Mouse (Mus musculus): ENCODE data around the gene Nkain1. TPM values are rescaled to one million over a fixed set of nuclear protein-coding genes. Genes with fewer than 3 reads are reported as not detected.

Gene Nkain1
- total and polyA plus RNA-seq, 3 experiments, result not detected

DNA sequence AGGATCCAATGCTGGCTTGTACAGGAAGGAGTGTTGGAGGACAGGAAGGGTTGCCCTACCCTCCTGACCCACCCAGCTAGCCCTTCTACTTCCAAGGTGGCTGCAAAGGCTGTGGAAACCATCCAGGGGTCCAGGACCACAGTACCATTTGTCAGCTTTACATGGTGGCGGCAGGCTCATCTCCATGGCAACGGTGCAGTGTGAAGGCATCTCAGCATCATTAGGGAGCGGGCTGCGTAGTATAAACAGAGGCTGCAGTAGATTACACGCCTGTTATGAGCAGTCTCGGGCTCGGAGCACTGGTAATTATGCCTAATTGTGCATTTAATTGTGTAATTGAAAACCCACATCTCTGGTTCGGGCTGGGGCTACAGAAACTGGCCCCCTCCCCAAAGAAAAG lies 10.2 kb downstream of the Nkain1 start:
- no peak for ATAC-seq (ENCODE audit: extremely low read depth, insufficient number of reproducible peaks, low FRiP score, poor library complexity, severe bottlenecking)
- H3K4me1 ChIP-seq (ENCODE audit: insufficient read depth, low read depth, low read length), result no peaks in the 10 kb centered on the region
- no peak for TF ChIP-seq CTCF (IDR thresholded peaks at IDR 0.05; ENCODE audit: low read depth, low read length)
- TF ChIP-seq GATA2 (IDR thresholded peaks at IDR 0.05; ENCODE audit: borderline replicate concordance, low read depth, low read length), result no peak
- no peak for TF ChIP-seq GATA1 (IDR thresholded peaks at IDR 0.05; ENCODE audit: borderline replicate concordance, low read length)
- no peak for TF ChIP-seq POLR2AphosphoS5 (IDR thresholded peaks at IDR 0.05; ENCODE audit: insufficient replicate concordance, low read depth, low read length)
- H3K27me3 ChIP-seq (ENCODE audit: insufficient read depth, low read length), result peaks cover 37% of the 10 kb centered on the region
- H3K4me3 ChIP-seq (ENCODE audit: low read depth, low read length), result no peak overlapping the region
- H3K36me3 ChIP-seq (replicated peaks), result no peaks in the 10 kb centered on the region
- no peaks in the 10 kb centered on the region for H3K9me3 ChIP-seq (replicated peaks)
- DNase-seq (ENCODE audit: low spot score), result no peak

- no peak for ATAC-seq (ENCODE audit: extremely low read depth, insufficient number of reproducible peaks, low FRiP score, poor library complexity, severe bottlenecking)
- Histone ChIP-seq H3K4me3 (ENCODE audit: low read depth, low read length) (no peak overlapping the region), H3K4me1 (ENCODE audit: insufficient read depth, low read depth, low read length) (no peaks in the 10 kb centered on the region), H3K27me3 (ENCODE audit: insufficient read depth, low read length) (peaks cover 37% of the 10 kb centered on the region), H3K9me3 (replicated peaks) (no peaks in the 10 kb centered on the region), H3K36me3 (replicated peaks) (no peaks in the 10 kb centered on the region)
- DNase-seq (ENCODE audit: low spot score), result no peak
- TF ChIP-seq POLR2AphosphoS5 (IDR thresholded peaks at IDR 0.05; ENCODE audit: insufficient replicate concordance, low read depth, low read length) (no peak), CTCF (IDR thresholded peaks at IDR 0.05; ENCODE audit: low read depth, low read length) (no peak), GATA1 (IDR thresholded peaks at IDR 0.05; ENCODE audit: borderline replicate concordance, low read length) (no peak), TAL1 (conservative IDR thresholded peaks at IDR 0.05; ENCODE audit: low read depth, low read length) (no peak), GATA2 (IDR thresholded peaks at IDR 0.05; ENCODE audit: borderline replicate concordance, low read depth, low read length) (no peak)
Measured at GRCm38 (mm10) chr4:130563260-130563756, 10.7 kb downstream of the Nkain1 start.

DNA sequence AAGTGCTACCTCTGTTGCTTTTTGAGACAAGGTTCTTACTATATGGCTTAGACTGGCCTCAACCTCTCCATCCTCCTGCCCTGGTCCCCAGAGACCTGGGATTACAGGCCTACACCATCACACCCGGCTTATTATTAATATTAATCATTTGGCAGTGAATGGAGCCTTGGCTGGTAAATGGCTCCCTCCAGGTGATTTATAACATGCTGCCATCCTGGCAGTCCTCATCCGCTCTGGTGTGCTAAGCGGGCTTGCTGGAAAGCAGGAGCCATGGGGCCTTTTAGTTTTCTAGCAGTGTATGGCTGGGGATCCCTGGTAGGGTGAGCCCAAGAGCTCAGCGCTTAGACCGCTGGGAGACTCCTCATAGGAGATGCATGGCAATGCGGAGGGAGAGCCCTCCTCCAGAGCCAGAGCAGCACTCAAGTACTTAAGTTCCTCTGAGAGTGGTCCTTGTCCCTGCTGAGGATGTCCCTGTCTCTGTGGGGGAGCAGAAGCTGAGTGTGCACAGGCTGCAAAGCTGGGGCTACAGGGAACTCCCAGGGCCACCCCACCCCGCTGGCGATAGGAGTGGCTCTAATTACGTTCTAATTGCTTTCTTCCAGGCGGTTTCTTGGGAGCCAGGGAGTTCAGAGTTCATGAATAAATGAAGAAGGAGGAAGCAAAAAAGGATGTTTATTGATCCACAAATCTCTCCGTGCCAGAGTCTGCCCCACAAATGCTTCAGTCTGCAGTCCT lies 13.2 kb downstream of the Nkain1 start:
- no peaks in the 10 kb centered on the region for H3K9me3 ChIP-seq (replicated peaks)
- H3K4me3 ChIP-seq (ENCODE audit: low read depth, low read length), result no peak overlapping the region
- no peak for TF ChIP-seq GATA1 (IDR thresholded peaks at IDR 0.05; ENCODE audit: borderline replicate concordance, low read length)
- TF ChIP-seq GATA2 (IDR thresholded peaks at IDR 0.05; ENCODE audit: borderline replicate concordance, low read depth, low read length), result no peak
- no peak for TF ChIP-seq POLR2AphosphoS5 (IDR thresholded peaks at IDR 0.05; ENCODE audit: insufficient replicate concordance, low read depth, low read length)
- no peak for TF ChIP-seq TAL1 (conservative IDR thresholded peaks at IDR 0.05; ENCODE audit: low read depth, low read length)
- TF ChIP-seq CTCF (IDR thresholded peaks at IDR 0.05; ENCODE audit: low read depth, low read length), result no peak
- no peaks in the 10 kb centered on the region for H3K36me3 ChIP-seq (replicated peaks)
- no peak for ATAC-seq (ENCODE audit: extremely low read depth, insufficient number of reproducible peaks, low FRiP score, poor library complexity, severe bottlenecking)
- no peaks in the 10 kb centered on the region for H3K4me1 ChIP-seq (ENCODE audit: insufficient read depth, low read depth, low read length)
- DNase-seq (ENCODE audit: low spot score), result no peak
- peaks cover 40% of the 10 kb centered on the region for H3K27me3 ChIP-seq (ENCODE audit: insufficient read depth, low read length)

GRCm38 (mm10) chr4:130559220-130559619 lies 14.8 kb downstream of the Nkain1 start:
- Histone ChIP-seq H3K4me1 (ENCODE audit: insufficient read depth, low read depth, low read length) (no peaks in the 10 kb centered on the region), H3K9me3 (replicated peaks) (no peaks in the 10 kb centered on the region), H3K27me3 (ENCODE audit: insufficient read depth, low read length) (peaks cover 38% of the 10 kb centered on the region), H3K4me3 (ENCODE audit: low read depth, low read length) (no peak overlapping the region), H3K36me3 (replicated peaks) (no peaks in the 10 kb centered on the region)
- ATAC-seq (ENCODE audit: extremely low read depth, insufficient number of reproducible peaks, low FRiP score, poor library complexity, severe bottlenecking), result no peak
- TF ChIP-seq GATA2 (IDR thresholded peaks at IDR 0.05; ENCODE audit: borderline replicate concordance, low read depth, low read length) (no peak), GATA1 (IDR thresholded peaks at IDR 0.05; ENCODE audit: borderline replicate concordance, low read length) (no peak), POLR2AphosphoS5 (IDR thresholded peaks at IDR 0.05; ENCODE audit: insufficient replicate concordance, low read depth, low read length) (no peak), TAL1 (conservative IDR thresholded peaks at IDR 0.05; ENCODE audit: low read depth, low read length) (no peak)
- no peak for DNase-seq (ENCODE audit: low spot score)

DNA sequence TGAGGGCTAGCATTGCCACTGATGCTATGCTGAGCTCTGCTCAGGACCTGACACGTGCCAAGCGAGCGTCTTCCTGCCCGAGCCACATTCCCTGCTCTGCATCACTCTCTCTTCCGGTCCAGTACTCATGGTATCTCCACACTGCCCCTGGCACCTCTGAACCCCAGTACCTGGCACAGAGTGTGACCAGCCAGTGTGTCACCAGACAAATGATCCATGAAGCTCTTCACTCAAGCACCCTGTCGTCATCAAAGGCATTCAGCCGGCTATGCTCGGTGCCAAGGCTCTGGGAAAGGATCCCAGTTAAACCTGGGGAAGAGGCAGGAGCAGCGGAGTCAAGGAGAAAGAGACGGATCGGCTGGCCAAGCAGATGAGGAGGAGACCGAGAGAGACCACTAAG lies 16.1 kb downstream of the Nkain1 start:
- Histone ChIP-seq H3K27me3 (ENCODE audit: insufficient read depth, low read length) (peaks cover 30% of the 10 kb centered on the region), H3K4me3 (ENCODE audit: low read depth, low read length) (no peak overlapping the region), H3K4me1 (ENCODE audit: insufficient read depth, low read depth, low read length) (no peaks in the 10 kb centered on the region), H3K9me3 (replicated peaks) (no peaks in the 10 kb centered on the region), H3K36me3 (replicated peaks) (no peaks in the 10 kb centered on the region)
- no peak for TF ChIP-seq GATA1 (IDR thresholded peaks at IDR 0.05; ENCODE audit: borderline replicate concordance, low read length)
- ATAC-seq (ENCODE audit: extremely low read depth, insufficient number of reproducible peaks, low FRiP score, poor library complexity, severe bottlenecking) (no peak), DNase-seq (ENCODE audit: low spot score) (no peak)

GRCm38 (mm10) chr4:130556992-130557391 lies 17.0 kb downstream of the Nkain1 start:
- H3K27me3 ChIP-seq (ENCODE audit: insufficient read depth, low read length), result peaks cover 34% of the 10 kb centered on the region
- no peak for TF ChIP-seq GATA1 (IDR thresholded peaks at IDR 0.05; ENCODE audit: borderline replicate concordance, low read length)
- no peak for TF ChIP-seq TAL1 (conservative IDR thresholded peaks at IDR 0.05; ENCODE audit: low read depth, low read length)
- no peak for TF ChIP-seq GATA2 (IDR thresholded peaks at IDR 0.05; ENCODE audit: borderline replicate concordance, low read depth, low read length)
- no peak for TF ChIP-seq CTCF (IDR thresholded peaks at IDR 0.05; ENCODE audit: low read depth, low read length)
- TF ChIP-seq POLR2AphosphoS5 (IDR thresholded peaks at IDR 0.05; ENCODE audit: insufficient replicate concordance, low read depth, low read length), result no peak
- ATAC-seq (ENCODE audit: extremely low read depth, insufficient number of reproducible peaks, low FRiP score, poor library complexity, severe bottlenecking) (no peak), DNase-seq (ENCODE audit: low spot score) (no peak)
- no peaks in the 10 kb centered on the region for H3K36me3 ChIP-seq (replicated peaks)
- H3K4me3 ChIP-seq (ENCODE audit: low read depth, low read length), result no peak overlapping the region
- no peaks in the 10 kb centered on the region for H3K4me1 ChIP-seq (ENCODE audit: insufficient read depth, low read depth, low read length)
- H3K9me3 ChIP-seq (replicated peaks), result no peaks in the 10 kb centered on the region

All from G1E (cell line).